Mouse (Mus musculus) midbrain, embryonic 12.5 days (tissue): ENCODE data around the gene Atp13a3. TPM values are rescaled to one million over a fixed set of nuclear protein-coding genes. Genes with fewer than 3 reads are reported as not detected.

Experiments
- ATAC-seq: fragments of 200-750 bp; cut with Nextera tagmentation; 2 replicates; pipeline ENCODE4 v1.8.0; 2017; ENCODE audit warnings: low read depth, moderate TSS enrichment, moderate library complexity; ENCODE audit not compliant: low FRiP score
- H3K27ac ChIP-seq: fragments of 300-500 bp; sonication (generic); replicated peaks from 2 replicates; pipeline ENCODE4 v1.5.1; 2016; ENCODE audit warnings: mild to moderate bottlenecking
- H3K27me3 ChIP-seq: fragments of 300-500 bp; sonication (generic); 2 replicates; pipeline ENCODE4 v1.6.1; 2016; ENCODE audit warnings: mild to moderate bottlenecking
- H3K36me3 ChIP-seq: fragments of 300-500 bp; sonication (generic); 2 replicates; pipeline ENCODE4 v1.6.1; 2016
- H3K4me1 ChIP-seq: fragments of 300-500 bp; sonication (generic); 2 replicates; pipeline ENCODE4 v1.6.1; 2016
- H3K4me2 ChIP-seq: fragments of 300-500 bp; sonication (generic); replicated peaks from 2 replicates; pipeline ENCODE4 v1.6.1; 2016; ENCODE audit warnings: mild to moderate bottlenecking, moderate library complexity
- H3K4me3 ChIP-seq: fragments of 300-500 bp; sonication (generic); 2 replicates; pipeline ENCODE4 v1.5.1; 2016; ENCODE audit warnings: mild to moderate bottlenecking
- H3K9ac ChIP-seq: fragments of 300-500 bp; sonication (generic); replicated peaks from 2 replicates; pipeline ENCODE4 v1.6.1; 2016; ENCODE audit warnings: mild to moderate bottlenecking, moderate library complexity
- H3K9me3 ChIP-seq: fragments of 300-500 bp; sonication (generic); 2 replicates; pipeline ENCODE4 v1.6.1; 2016; ENCODE audit warnings: mild to moderate bottlenecking
- WGBS: fragments of 180-500 bp; shearing (Covaris S2); methylation state at CpG from one replicate; pipeline ENCODE4 v1.1.7; 2016; 5-methylcytosine and 5-hydroxymethylcytosine counted together
- polyA plus RNA-seq: library from polyadenylated mRNA; unstranded; fragments of >200 nt; fragmentation: Nextera tagmentation; extraction: Ambion mirVana; gene quantifications from 2 replicates; pipeline ENCODE4 v1.2.1, GENCODE M21; 2016

Atp13a3 gene
- polyA plus RNA-seq, 1 experiment from 2014 or later = 11.4 TPM

DNA sequence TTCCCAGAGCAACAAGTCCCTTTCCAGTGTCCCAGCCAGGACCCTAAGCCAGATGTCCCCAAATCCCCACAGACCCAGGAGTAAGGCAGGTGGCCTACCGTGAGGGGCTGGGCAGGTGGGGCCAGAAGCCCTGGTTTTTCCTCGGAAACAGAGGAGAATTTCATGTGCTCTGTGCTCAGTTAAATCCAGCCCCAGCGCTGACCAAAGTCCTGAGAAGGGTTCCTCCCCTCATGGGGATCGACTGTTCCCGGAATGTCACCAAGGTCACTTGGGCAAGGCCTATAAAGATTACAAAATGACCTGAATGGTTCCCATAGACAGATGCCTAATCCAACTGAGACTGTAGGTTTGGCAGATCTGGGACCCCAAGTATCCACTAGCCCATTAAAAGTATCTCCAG lies 138.4 kb downstream of the Atp13a3 start, which contains the start of gene Cpn2:
Cpn2 (minus strand) TSS at position 141 of the 400 bp plus-strand sequence.
- H3K27ac ChIP-seq = no peak within 1 kb of the TSS
- WGBS = 75% methylated on average over 5 of the region's 5 CpGs

DNA sequence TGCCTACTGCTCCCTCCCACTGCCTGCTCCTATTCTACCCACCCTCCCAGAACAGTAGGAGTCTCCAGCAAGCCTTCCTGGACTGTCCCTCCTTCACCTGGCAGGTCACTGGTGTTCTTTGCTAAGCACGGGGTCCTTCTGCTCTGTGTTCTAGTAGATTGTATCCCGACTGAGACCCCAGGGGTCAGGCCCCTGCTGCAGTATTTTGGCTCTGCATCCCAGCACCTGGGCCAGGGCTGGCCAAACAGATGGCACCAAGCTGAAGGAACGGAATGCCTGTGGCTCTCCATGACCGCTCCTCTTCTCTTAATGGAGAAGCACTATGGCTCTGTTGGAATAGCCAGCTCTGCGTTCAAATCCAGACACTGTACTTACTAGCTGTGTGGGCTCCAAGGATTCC lies 139.2 kb downstream of the Atp13a3 start:
- WGBS = 82% methylated on average over 5 of the region's 5 CpGs
- Histone ChIP-seq H3K4me1 (peaks cover 5% of the 10 kb centered on the region; the same call in 1 of the 2 replicates), H3K9me3 (no peaks in the 10 kb centered on the region), H3K27ac (no peak overlapping the region), H3K9ac (no peak overlapping the region), H3K36me3 (no peaks in the 10 kb centered on the region), H3K4me3 (no peak overlapping the region), H3K27me3 (peaks cover 11% of the 10 kb centered on the region; the same call in 1 of the 2 replicates), H3K4me2 (no peak overlapping the region)
- no peak for ATAC-seq

More for the DNA sequence above, 138.4 kb downstream of the Atp13a3 start, which contains the start of gene Cpn2:
- Histone ChIP-seq H3K27me3 (peaks cover 11% of the 10 kb centered on the region; the same call in 1 of the 2 replicates), H3K9me3 (no peaks in the 10 kb centered on the region), H3K9ac (no peak within 1 kb of the TSS), H3K4me2 (no peak within 1 kb of the TSS), H3K4me1 (peaks cover 9% of the 10 kb centered on the region; the same call in 1 of the 2 replicates), H3K4me3 (no peak within 1 kb of the TSS), H3K36me3 (no peaks in the 10 kb centered on the region)
- ATAC-seq = no peak

GRCm38 (mm10) chr16:30265611-30266010 lies 140.2 kb downstream of the Atp13a3 start:
- Histone ChIP-seq H3K9ac (no peak overlapping the region), H3K27me3 (peaks cover 11% of the 10 kb centered on the region; the same call in 1 of the 2 replicates), H3K27ac (no peak overlapping the region), H3K4me3 (no peak overlapping the region), H3K9me3 (no peaks in the 10 kb centered on the region), H3K36me3 (no peaks in the 10 kb centered on the region), H3K4me2 (no peak overlapping the region), H3K4me1 (no peaks in the 10 kb centered on the region)
- 80% methylated on average over 4 of the region's 4 CpGs for WGBS
- no peak for ATAC-seq

GRCm38 (mm10) chr16:30263156-30263555 lies 142.6 kb downstream of the Atp13a3 start:
- no peaks in the 10 kb centered on the region for H3K4me1 ChIP-seq
- no peak overlapping the region for H3K9ac ChIP-seq
- no peaks in the 10 kb centered on the region for H3K36me3 ChIP-seq
- no peak for ATAC-seq
- 41% methylated on average over 4 of the region's 4 CpGs for WGBS
- no peak overlapping the region for H3K27ac ChIP-seq
- H3K4me2 ChIP-seq = no peak overlapping the region
- no peak overlapping the region for H3K4me3 ChIP-seq
- no peaks in the 10 kb centered on the region for H3K9me3 ChIP-seq
- peaks cover 11% of the 10 kb centered on the region; the same call in 1 of the 2 replicates for H3K27me3 ChIP-seq

DNA sequence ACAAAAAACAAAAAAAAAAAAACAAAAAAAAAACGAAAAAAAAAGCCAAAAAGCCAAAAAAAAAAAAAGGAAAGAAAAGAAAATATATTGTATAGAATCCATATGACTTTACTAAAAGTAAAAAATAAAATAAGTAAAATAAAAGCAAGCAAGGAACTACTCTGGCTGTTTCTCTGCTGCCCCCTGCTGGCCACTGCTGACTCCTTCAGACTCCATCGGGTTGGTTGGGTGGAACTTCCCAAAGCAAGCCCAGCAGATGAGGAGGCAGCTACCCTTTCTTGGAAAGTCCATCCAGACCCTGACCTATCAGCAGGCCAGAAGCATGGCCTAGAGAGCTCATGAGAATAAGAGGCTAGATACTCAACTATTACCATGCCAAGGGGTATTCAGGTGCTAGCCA lies 143.1 kb downstream of the Atp13a3 start:
- 0 out of 2 replicates have a peak, but pooled peaks have one; percentile 16 for ATAC-seq
- Histone ChIP-seq H3K27me3 (peaks cover 11% of the 10 kb centered on the region; the same call in 1 of the 2 replicates), H3K9ac (no peak overlapping the region), H3K27ac (no peak overlapping the region), H3K4me2 (no peak overlapping the region), H3K36me3 (no peaks in the 10 kb centered on the region), H3K9me3 (no peaks in the 10 kb centered on the region), H3K4me1 (no peaks in the 10 kb centered on the region), H3K4me3 (no peak overlapping the region)
- WGBS = 2% methylated on average over 2 of the region's 2 CpGs

Other genes with a start within 250 kb of the Atp13a3 start
- gene Cpn2, start 138.5 kb downstream of the Atp13a3 start, polyA plus RNA-seq = not detected in 2 replicates
- gene Lrrc15, start 122.7 kb downstream of the Atp13a3 start, polyA plus RNA-seq = 0.71 and 1.0 TPM in 2 replicates
- 1.6 and 1.9 TPM in 2 replicates for gene Gp5, start 95.2 kb downstream of the Atp13a3 start, polyA plus RNA-seq
- 52.2 and 55.1 TPM in 2 replicates for gene Tmem44, start 144.9 kb upstream of the Atp13a3 start, polyA plus RNA-seq
- 72.2 and 78.1 TPM in 2 replicates for gene Lsg1, start 181.6 kb upstream of the Atp13a3 start, polyA plus RNA-seq
- 9.9 and 16.3 TPM in 2 replicates for gene Fam43a, start 193.7 kb upstream of the Atp13a3 start, polyA plus RNA-seq